Mouse (Mus musculus) C2C12 (cell line): ENCODE results near the gene Gm17655.

Experiments used
- CTCF ChIP-seq: IDR thresholded peaks from one replicate; pipeline ENCODE4 v1.5.1; 2011; ENCODE audit not compliant: control insufficient read depth, insufficient read depth, insufficient read length
- MAX ChIP-seq: IDR thresholded peaks from one replicate; pipeline ENCODE4 v1.6.1; 2011; ENCODE audit warnings: mild to moderate bottlenecking, control low read depth
- MYOD1 ChIP-seq: IDR thresholded peaks from one replicate; pipeline ENCODE4 v1.6.1; 2011; ENCODE audit warnings: low read depth; ENCODE audit not compliant: control insufficient read depth, insufficient read length
- MYOG ChIP-seq: IDR thresholded peaks from one replicate; pipeline ENCODE4 v1.6.1; 2011; ENCODE audit not compliant: control insufficient read depth, insufficient read length; ENCODE audit errors: extremely low read depth
- USF1 ChIP-seq: IDR thresholded peaks from one replicate; pipeline ENCODE4 v1.6.1; 2011; ENCODE audit warnings: low read depth, mild to moderate bottlenecking, control low read depth, moderate library complexity

GRCm38 (mm10) chr5:110099656-110100580, 27.6 kb upstream of the Gm17655 start, which contains the start of gene Plcxd1:
- TF ChIP-seq CTCF (no peak), MAX (no peak), USF1 (no peak), MYOD1 (no peak), MYOG (no peak)
